Mouse (Mus musculus) MEL (cell line): ENCODE results near the gene Pfdn6. TPM values are rescaled to one million over a fixed set of nuclear protein-coding genes. Genes with fewer than 3 reads are reported as not detected.
A peak's percentile ranks its signal among the peaks of the same experiment; 100 is the strongest.

ENCODE experiments used
- DNase-seq: peaks from one replicate; pipeline ENCODE4 v3.0.0; 2011; ENCODE audit warnings: low read depth, low spot score
- H3K27ac ChIP-seq: 2 replicates; pipeline ENCODE4 v1.5.1; 2012; ENCODE audit warnings: low read depth, mild to moderate bottlenecking, control low read depth, low read length, moderate library complexity; ENCODE audit not compliant: control insufficient read depth
- H3K27me3 ChIP-seq, 2 experiments: fragments of 150-350 bp in 1 of 2; sonication (generic) in 1 of 2; 2 replicates each; pipeline ENCODE4 v1.6.1; 2012; ENCODE audit warnings: low read length in 2 of 2, mild to moderate bottlenecking in 2 of 2, improper control_type of control experiment in 1 of 2, moderate library complexity in 1 of 2; ENCODE audit not compliant: insufficient read depth in 2 of 2, control insufficient read depth in 1 of 2
- H3K36me3 ChIP-seq, 2 experiments: 2 replicates each; pipeline ENCODE4 v1.6.1; 2012 to 2014; ENCODE audit warnings: low read length in 2 of 2, improper control_type of control experiment in 1 of 2, inconsistent platforms in 1 of 2, mild to moderate bottlenecking in 1 of 2; ENCODE audit not compliant: insufficient read depth in 2 of 2, control insufficient read depth in 1 of 2
- H3K4me1 ChIP-seq, 2 experiments: fragments of 150-350 bp in 1 of 2; sonication (generic) in 1 of 2; 2 replicates each; pipeline ENCODE4 v1.6.1; 2012; ENCODE audit warnings: low read length in 2 of 2, improper control_type of control experiment in 1 of 2, mild to moderate bottlenecking in 1 of 2; ENCODE audit not compliant: insufficient read depth in 2 of 2, control insufficient read depth in 1 of 2
- H3K4me3 ChIP-seq, 2 experiments: fragments of 150-350 bp in 1 of 2; sonication (generic) in 1 of 2; 2 replicates each; pipeline ENCODE4 v1.5.1; 2012; ENCODE audit warnings: low read depth in 2 of 2, low read length in 2 of 2, mild to moderate bottlenecking in 2 of 2, moderate library complexity in 2 of 2, control low read depth in 1 of 2, improper control_type of control experiment in 1 of 2; ENCODE audit not compliant: control insufficient read depth in 1 of 2, insufficient read depth in 1 of 2
- H3K79me2 ChIP-seq: 2 replicates; pipeline ENCODE4 v1.6.1; 2012; ENCODE audit warnings: mild to moderate bottlenecking, low read length, moderate library complexity; ENCODE audit not compliant: control insufficient read depth, poor library complexity, insufficient read depth
- H3K9ac ChIP-seq: 2 replicates; pipeline ENCODE4 v1.6.1; 2012; ENCODE audit warnings: low read depth, mild to moderate bottlenecking, control low read depth, low read length, moderate library complexity; ENCODE audit not compliant: control insufficient read depth, poor library complexity, severe bottlenecking
- H3K9me3 ChIP-seq: fragments of 150-350 bp; sonication (generic); replicated peaks from 2 replicates; pipeline ENCODE4 v1.6.1; 2012; ENCODE audit warnings: mild to moderate bottlenecking, low read length, improper control_type of control experiment, moderate library complexity; ENCODE audit not compliant: insufficient read depth
- KAT2A ChIP-seq: conservative IDR thresholded peaks from 2 replicates; pipeline ENCODE4 v1.6.1; 2012; ENCODE audit warnings: low read depth, low read length, improper control_type of control experiment, inconsistent platforms
- MAFK ChIP-seq: IDR thresholded peaks from 2 replicates; pipeline ENCODE4 v1.6.1; 2011; ENCODE audit warnings: low read depth, mild to moderate bottlenecking, low read length, improper control_type of control experiment, borderline replicate concordance
- MAX ChIP-seq: IDR thresholded peaks from 2 replicates; pipeline ENCODE4 v1.6.1; 2011; ENCODE audit warnings: low read length, improper control_type of control experiment
- MAZ ChIP-seq: IDR thresholded peaks from 2 replicates; pipeline ENCODE4 v1.6.1; 2012; ENCODE audit warnings: low read depth, mild to moderate bottlenecking, inconsistent platforms, low read length, improper control_type of control experiment
- MYC ChIP-seq: IDR thresholded peaks from 2 replicates; pipeline ENCODE4 v1.6.1; 2011; ENCODE audit warnings: low read depth, mild to moderate bottlenecking, low read length, improper control_type of control experiment, moderate library complexity
- NRF1 ChIP-seq: IDR thresholded peaks from 2 replicates; pipeline ENCODE4 v1.6.1; 2014; ENCODE audit warnings: low read depth, mild to moderate bottlenecking, inconsistent platforms, low read length, improper control_type of control experiment, moderate library complexity; ENCODE audit not compliant: poor library complexity, insufficient read depth, severe bottlenecking
- POLR2AphosphoS2 ChIP-seq: IDR thresholded peaks from 2 replicates; pipeline ENCODE4 v1.6.1; 2011; ENCODE audit warnings: low read length, improper control_type of control experiment
- RAD21 ChIP-seq: IDR thresholded peaks from 2 replicates; pipeline ENCODE4 v1.6.1; 2011; ENCODE audit warnings: mild to moderate bottlenecking, low read depth, low read length, improper control_type of control experiment
- SIN3A ChIP-seq: IDR thresholded peaks from 2 replicates; pipeline ENCODE4 v1.6.1; 2012; ENCODE audit warnings: low read length, improper control_type of control experiment, inconsistent platforms
- SMC3 ChIP-seq: IDR thresholded peaks from 2 replicates; pipeline ENCODE4 v1.6.1; 2011; ENCODE audit warnings: low read depth, low read length, improper control_type of control experiment
- TAL1 ChIP-seq: IDR thresholded peaks from 2 replicates; pipeline ENCODE4 v1.6.1; 2012; ENCODE audit warnings: mild to moderate bottlenecking, inconsistent platforms, low read length, moderate library complexity, mixed read lengths
- UBTF ChIP-seq: IDR thresholded peaks from 2 replicates; pipeline ENCODE4 v1.6.1; 2012; ENCODE audit warnings: low read depth, mild to moderate bottlenecking, inconsistent platforms, low read length, improper control_type of control experiment, moderate library complexity, borderline replicate concordance; ENCODE audit not compliant: insufficient read depth
- USF2 ChIP-seq, 2 experiments: IDR thresholded peaks; 2 replicates each; pipeline ENCODE4 v1.6.1; 2011 to 2012; ENCODE audit warnings: improper control_type of control experiment in 2 of 2, low read length in 2 of 2, borderline replicate concordance in 1 of 2, inconsistent platforms in 1 of 2, low read depth in 1 of 2, mild to moderate bottlenecking in 1 of 2; ENCODE audit not compliant: insufficient read depth in 1 of 2
- ZMIZ1 ChIP-seq: IDR thresholded peaks from 2 replicates; pipeline ENCODE4 v1.6.1; 2012; ENCODE audit warnings: low read depth, mild to moderate bottlenecking, inconsistent platforms, low read length, improper control_type of control experiment, moderate library complexity
- ZNF384 ChIP-seq: IDR thresholded peaks from 2 replicates; pipeline ENCODE4 v1.6.1; 2012; ENCODE audit warnings: low read depth, mild to moderate bottlenecking, inconsistent platforms, low read length, improper control_type of control experiment
- polyA plus RNA-seq, 2 experiments: library from polyadenylated mRNA; stranded (reverse) in 1 of 2; unstranded in 1 of 2; fragments of >175 nt in 1 of 2; fragments of >200 nt in 1 of 2; gene quantifications; 2 replicates each; pipeline versions ENCODE4 v1.2.1 to v1.2.4; 2012; ENCODE audit warnings: low replicate concordance in 2 of 2, low read depth in 1 of 2; ENCODE audit not compliant: insufficient read length in 2 of 2, insufficient read depth in 1 of 2, missing spikeins in 1 of 2
- total RNA-seq: library from RNA; depleted of rRNA; stranded (reverse); fragments of 300-350 nt; gene quantifications from 2 replicates; pipeline ENCODE4 v1.2.3, GENCODE M21; 2012

The Pfdn6 gene
- total and polyA plus RNA-seq, 3 experiments, result 222 to 239 TPM; not detected in 1

DNA sequence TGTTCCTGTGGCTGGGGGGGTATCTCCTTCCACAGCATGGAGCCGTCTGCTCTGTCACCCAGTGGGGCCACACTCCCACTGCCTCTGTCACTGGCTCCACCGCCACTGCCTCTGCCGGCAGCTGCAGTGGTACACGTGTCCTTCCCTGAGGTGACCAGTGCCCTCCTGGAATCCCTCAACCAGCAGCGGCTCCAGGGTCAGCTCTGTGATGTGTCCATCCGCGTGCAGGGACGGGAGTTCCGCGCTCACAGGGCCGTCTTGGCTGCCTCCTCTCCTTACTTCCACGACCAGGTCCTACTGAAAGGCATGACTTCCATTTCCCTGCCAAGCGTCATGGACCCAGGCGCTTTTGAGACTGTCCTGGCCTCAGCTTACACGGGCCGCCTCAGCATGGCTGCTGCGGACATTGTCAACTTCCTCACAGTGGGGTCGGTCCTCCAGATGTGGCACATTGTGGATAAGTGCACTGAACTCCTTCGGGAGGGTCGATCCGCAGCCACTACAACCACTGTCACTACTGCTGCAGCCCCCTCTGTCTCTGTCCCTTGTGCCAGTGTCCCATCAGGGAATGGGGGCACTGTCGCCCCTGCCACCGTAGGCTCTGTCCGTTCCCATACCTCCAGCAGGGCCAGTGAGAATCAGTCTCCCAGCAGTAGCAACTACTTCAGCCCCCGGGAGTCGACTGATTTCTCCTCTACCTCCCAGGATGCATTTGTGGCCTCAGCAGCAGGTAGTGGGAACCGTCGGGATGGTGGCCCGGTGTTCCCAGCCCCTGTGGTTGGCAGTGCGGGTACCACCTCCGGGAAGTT is 23.1 kb downstream of the Pfdn6 start:
- no peak for DNase-seq
- Histone ChIP-seq H3K4me1 (peaks cover 4 to 21% of the 10 kb centered on the region in 2 experiments; a peak in 3 of 4 replicates), H3K79me2 (peaks cover 17% of the 10 kb centered on the region), H3K27ac (no peak overlapping the region), H3K4me3 (peak overlapping the region; percentile 69 to 82), H3K9ac (peak overlapping the region; percentile 63; the same call in 1 of the 2 replicates), H3K9me3 (no peaks in the 10 kb centered on the region), H3K27me3 (no peaks in the 10 kb centered on the region), H3K36me3 (peaks cover 0 to 12% of the 10 kb centered on the region in 2 experiments)
- TF ChIP-seq POLR2AphosphoS2 (no peak), MYC (no peak), RAD21 (no peak), NRF1 (no peak), USF2 (IDR thresholded peaks at IDR 0.05; ENCODE audit: borderline replicate concordance in 1 of 2, insufficient read depth in 1 of 2, low read depth in 1 of 2, low read length in 2 of 2) (no peak), TAL1 (no peak), SMC3 (no peak), MAFK (no peak), MAZ (no peak), ZNF384 (no peak), UBTF (no peak)

- H3K4me3 ChIP-seq, result peak overlapping the region; percentile 69 to 82
- peak overlapping the region; percentile 63 for H3K9ac ChIP-seq
- TF ChIP-seq ZMIZ1 (no peak), NRF1 (no peak), UBTF (no peak), ZNF384 (no peak), MAX (no peak), SMC3 (no peak), SIN3A (no peak), RAD21 (no peak), KAT2A (no peak), MAFK (no peak)
- TF ChIP-seq, all 39 proteins: peak for 0
- no peaks in the 10 kb centered on the region for H3K9me3 ChIP-seq
- DNase-seq, result no peak
- H3K27ac ChIP-seq, result no peak overlapping the region
- H3K36me3 ChIP-seq, result peaks cover 0 to 12% of the 10 kb centered on the region in 2 experiments
- H3K79me2 ChIP-seq, result peaks cover 22% of the 10 kb centered on the region
- H3K4me1 ChIP-seq, result peaks cover 4 to 18% of the 10 kb centered on the region in 2 experiments; a peak in 3 of 4 replicates
- no peaks in the 10 kb centered on the region for H3K27me3 ChIP-seq
Observed at GRCm38 (mm10) chr17:33916294-33916693, 23.8 kb downstream of the Pfdn6 start.
